Mouse (Mus musculus) thymus, adult 2 months (tissue): ENCODE results near the gene Rnf38.

Experiments used
- CTCF ChIP-seq: fragments of 200-500 bp; IDR thresholded peaks from 2 replicates; pipeline ENCODE4 v1.5.1; 2012; ENCODE audit warnings: mild to moderate bottlenecking, control low read depth, low read length, moderate library complexity, borderline replicate concordance; ENCODE audit not compliant: control insufficient read depth, poor library complexity, insufficient read depth; ENCODE audit errors: extremely low read depth
- POLR2A ChIP-seq: fragments of 200-500 bp; IDR thresholded peaks from 2 replicates; pipeline ENCODE4 v1.6.1; 2012; ENCODE audit warnings: mild to moderate bottlenecking, low read length, control low read depth, moderate library complexity; ENCODE audit not compliant: control insufficient read depth, poor library complexity, insufficient read depth; ENCODE audit errors: extremely low read depth

DNA sequence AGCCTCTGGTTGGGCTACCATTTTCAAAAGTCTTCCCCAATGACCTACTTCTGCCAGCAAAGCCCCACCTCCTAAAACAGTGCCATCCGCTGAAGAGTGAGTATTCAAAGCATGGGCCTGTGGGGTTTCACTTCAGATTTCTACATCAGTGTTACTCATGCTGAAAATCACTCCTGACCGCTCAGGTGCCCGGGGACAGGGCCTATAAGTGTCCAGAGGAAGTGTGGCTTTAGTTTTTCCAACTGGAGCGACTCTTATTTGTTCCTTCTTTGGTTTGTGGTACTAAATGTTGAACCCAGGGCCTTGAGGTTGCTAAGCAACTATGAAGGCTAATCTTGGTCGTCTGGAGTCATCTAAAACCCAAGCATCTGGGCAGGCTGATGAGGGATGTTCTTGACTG is 21.0 kb upstream of the Rnf38 start:
- no peak for TF ChIP-seq CTCF
- TF ChIP-seq POLR2A: no peak
